Mouse (Mus musculus): ENCODE results near the gene Cd151. TPM values are rescaled to one million over a fixed set of nuclear protein-coding genes. Genes with fewer than 3 reads are reported as not detected.

The Cd151 gene
- polyA plus RNA-seq, 1 experiment: 99.7 TPM

DNA sequence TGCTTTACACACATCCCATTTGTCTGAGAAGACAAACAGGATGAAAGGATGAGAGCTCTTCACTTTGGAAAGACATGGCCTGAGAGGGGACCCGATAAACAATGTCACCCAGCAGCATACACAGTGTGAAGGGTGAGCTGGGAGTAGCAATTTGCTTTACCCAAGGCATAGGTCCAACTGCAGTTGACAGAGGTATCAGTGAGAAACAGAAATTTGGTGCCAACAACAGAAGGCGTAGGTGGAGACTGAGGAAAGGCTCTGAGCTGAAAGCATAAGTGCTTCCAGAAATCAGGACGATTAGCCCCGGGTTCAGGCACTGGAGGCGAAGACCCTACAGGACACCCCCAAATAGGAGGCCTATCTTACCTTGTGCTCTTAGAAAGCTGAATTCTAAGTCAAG is 43.0 kb downstream of the Cd151 start:
- DNase-seq (ENCODE audit: low read depth): no peak
- no peak for TF ChIP-seq POLR2A (IDR thresholded peaks at IDR 0.05; ENCODE audit: borderline replicate concordance, extremely low read depth, insufficient read depth, insufficient read length, poor library complexity, severe bottlenecking)
- TF ChIP-seq CTCF (IDR thresholded peaks at IDR 0.05; ENCODE audit: borderline replicate concordance, extremely low read depth, insufficient read depth, insufficient read length): no peak

DNA sequence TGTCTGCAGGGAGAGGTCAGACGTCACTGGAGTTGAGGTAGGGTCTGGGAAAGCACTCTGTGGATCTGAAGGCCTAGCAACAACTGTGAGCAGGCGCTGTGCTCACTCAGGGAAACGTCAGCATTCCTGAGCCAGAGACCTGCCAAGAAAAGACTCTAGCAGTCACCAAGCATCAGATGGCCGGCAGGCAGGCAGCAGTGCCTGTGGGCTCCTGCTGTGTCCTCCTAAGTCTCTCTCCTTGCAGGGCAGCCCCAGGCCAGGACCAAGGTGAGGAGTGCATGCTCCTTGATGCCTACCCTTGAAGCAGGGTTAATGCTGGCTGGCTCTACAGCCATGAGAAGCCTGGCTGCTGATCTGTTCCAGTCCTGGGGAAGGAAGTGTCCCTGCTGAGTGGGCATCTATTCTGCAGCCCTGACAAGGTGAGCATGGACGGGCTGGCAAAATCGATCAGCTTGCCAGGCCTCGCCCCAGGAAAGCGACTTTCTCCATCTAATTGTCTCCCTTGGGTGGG is 43.5 kb downstream of the Cd151 start:
- TF ChIP-seq CTCF (IDR thresholded peaks at IDR 0.05; ENCODE audit: borderline replicate concordance, extremely low read depth, insufficient read depth, insufficient read length) (no peak), POLR2A (IDR thresholded peaks at IDR 0.05; ENCODE audit: borderline replicate concordance, extremely low read depth, insufficient read depth, insufficient read length, poor library complexity, severe bottlenecking) (no peak)
- no peak for DNase-seq (ENCODE audit: low read depth)

DNA sequence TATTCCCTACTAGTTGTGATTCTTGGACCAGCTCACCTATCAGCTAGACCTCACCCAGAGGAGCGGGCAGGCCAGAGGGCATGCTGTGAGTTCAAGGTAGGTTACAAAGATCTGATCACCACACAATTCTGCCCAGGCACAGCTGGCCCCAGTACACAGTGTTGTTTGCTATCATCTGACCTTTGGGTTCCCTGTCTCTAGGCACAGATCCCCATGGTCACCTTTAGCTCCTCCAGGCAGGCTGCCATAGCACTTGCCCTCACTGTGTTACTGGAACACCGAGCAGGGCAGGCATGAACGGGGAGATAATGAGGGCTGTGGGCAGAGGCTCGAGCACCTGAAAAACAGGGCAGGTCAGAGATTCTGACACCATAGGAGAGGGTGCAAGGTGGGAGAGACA is 50.4 kb downstream of the Cd151 start:
- TF ChIP-seq CTCF (IDR thresholded peaks at IDR 0.05; ENCODE audit: borderline replicate concordance, extremely low read depth, insufficient read depth, insufficient read length) (no peak), POLR2A (IDR thresholded peaks at IDR 0.05; ENCODE audit: borderline replicate concordance, extremely low read depth, insufficient read depth, insufficient read length, poor library complexity, severe bottlenecking) (no peak)
- DNase-seq (ENCODE audit: low read depth): no peak

DNA sequence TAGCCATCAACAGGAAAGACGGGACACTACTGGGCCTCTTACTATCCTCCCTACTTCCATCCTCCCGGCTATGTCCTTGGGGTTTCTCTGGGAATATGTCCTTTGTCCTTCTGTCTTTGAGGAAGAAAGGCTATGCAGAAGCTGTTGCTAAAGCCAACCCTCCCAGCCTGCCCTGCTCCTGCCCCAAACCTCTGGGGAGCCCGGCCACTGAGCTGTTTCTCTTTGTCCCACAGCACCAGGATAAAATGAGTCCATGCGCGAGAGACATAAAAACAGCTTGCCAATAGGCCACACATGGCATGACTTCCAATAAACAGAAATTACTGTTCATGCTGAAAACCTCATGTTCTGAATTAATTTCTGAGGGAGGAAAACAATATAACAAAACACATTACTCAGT is 51.1 kb downstream of the Cd151 start:
- TF ChIP-seq POLR2A (IDR thresholded peaks at IDR 0.05; ENCODE audit: borderline replicate concordance, extremely low read depth, insufficient read depth, insufficient read length, poor library complexity, severe bottlenecking) (no peak), CTCF (IDR thresholded peaks at IDR 0.05; ENCODE audit: borderline replicate concordance, extremely low read depth, insufficient read depth, insufficient read length) (no peak)
- no peak for DNase-seq (ENCODE audit: low read depth)

DNA sequence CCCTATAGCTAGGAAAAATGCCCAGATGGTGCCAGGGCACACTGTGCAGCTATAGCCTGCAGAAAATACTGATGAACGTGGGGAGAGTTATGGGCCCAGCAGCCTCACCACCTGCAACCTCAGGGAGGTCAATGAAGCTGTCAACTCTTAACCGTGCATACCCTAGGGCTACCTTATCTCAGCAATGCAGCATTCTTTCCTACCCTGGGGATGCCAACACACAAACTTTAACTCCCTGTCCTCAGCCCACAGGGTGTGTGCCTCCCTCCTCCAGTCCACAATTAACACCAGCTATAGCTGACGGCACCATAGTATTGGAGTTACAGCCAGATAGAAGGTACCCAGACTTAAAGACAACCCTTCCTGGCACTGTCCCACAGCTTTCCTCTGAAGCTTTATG is 51.7 kb downstream of the Cd151 start:
- TF ChIP-seq POLR2A (IDR thresholded peaks at IDR 0.05; ENCODE audit: borderline replicate concordance, extremely low read depth, insufficient read depth, insufficient read length, poor library complexity, severe bottlenecking): no peak
- no peak for TF ChIP-seq CTCF (IDR thresholded peaks at IDR 0.05; ENCODE audit: borderline replicate concordance, extremely low read depth, insufficient read depth, insufficient read length)
- no peak for DNase-seq (ENCODE audit: low read depth)

DNA sequence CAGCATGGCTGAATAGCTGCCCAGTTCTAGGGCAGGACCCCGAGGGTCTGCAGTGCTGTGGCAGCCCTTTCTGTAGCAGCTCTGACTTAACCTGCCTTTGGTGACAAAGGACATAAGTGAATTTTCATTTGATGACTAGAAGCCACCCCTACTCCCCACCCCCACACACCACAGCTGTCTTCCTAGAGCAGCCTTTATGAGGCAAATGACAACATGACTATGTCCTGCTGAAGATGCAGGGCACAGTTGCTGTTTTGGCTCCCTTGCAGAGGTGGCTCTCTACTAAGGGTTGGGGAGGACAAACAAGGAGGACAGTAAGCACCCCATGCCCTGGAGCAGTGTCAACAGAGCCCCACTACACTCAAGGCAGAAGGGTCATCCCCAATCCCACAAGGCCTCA is 52.6 kb downstream of the Cd151 start:
- no peak for DNase-seq (ENCODE audit: low read depth)
- TF ChIP-seq CTCF (IDR thresholded peaks at IDR 0.05; ENCODE audit: borderline replicate concordance, extremely low read depth, insufficient read depth, insufficient read length) (no peak), POLR2A (IDR thresholded peaks at IDR 0.05; ENCODE audit: borderline replicate concordance, extremely low read depth, insufficient read depth, insufficient read length, poor library complexity, severe bottlenecking) (no peak)

Other genes with a start within 250 kb of the Cd151 start
- gene Phrf1, start 238.6 kb upstream of the Cd151 start, polyA plus RNA-seq (2012; rRNA removed): 19.9 and 47.1 TPM in 2 replicates
- 1.3 and 1.6 TPM in 2 replicates for gene Irf7, start 200.9 kb upstream of the Cd151 start, polyA plus RNA-seq (2012; rRNA removed)
- 0.04 and 0.06 TPM in 2 replicates for gene Cdhr5, start 190.6 kb upstream of the Cd151 start, polyA plus RNA-seq (2012; rRNA removed)
- 2.4 and 3.8 TPM in 2 replicates for gene Sct, start 188.3 kb upstream of the Cd151 start, polyA plus RNA-seq (2012; rRNA removed)
- 1.2 and 1.4 TPM in 2 replicates for gene Drd4, start 175.4 kb upstream of the Cd151 start, polyA plus RNA-seq (2012; rRNA removed)
- 43.3 and 82.1 TPM in 2 replicates for gene Deaf1, start 139.7 kb upstream of the Cd151 start, polyA plus RNA-seq (2012; rRNA removed)
- gene Tmem80, start 139.7 kb upstream of the Cd151 start, polyA plus RNA-seq (2012; rRNA removed): 62.2 and 84.7 TPM in 2 replicates
- gene Eps8l2, start 128.5 kb upstream of the Cd151 start, polyA plus RNA-seq (2012; rRNA removed): 1.5 and 1.6 TPM in 2 replicates
- gene Taldo1, start 75.2 kb upstream of the Cd151 start, polyA plus RNA-seq (2012; rRNA removed): 224 and 284 TPM in 2 replicates
- 70.9 and 84.3 TPM in 2 replicates for gene Gatd1, start 53.3 kb upstream of the Cd151 start, polyA plus RNA-seq (2012; rRNA removed)
- gene Cend1, start 37.9 kb upstream of the Cd151 start, polyA plus RNA-seq (2012; rRNA removed): 24.3 and 54.4 TPM in 2 replicates
- gene Slc25a22, start 29.5 kb upstream of the Cd151 start, polyA plus RNA-seq (2012; rRNA removed): 145 and 205 TPM in 2 replicates
- gene Pidd1, start 23.4 kb upstream of the Cd151 start, polyA plus RNA-seq (2012; rRNA removed): 16.0 and 23.9 TPM in 2 replicates
- 705 and 779 TPM in 2 replicates for gene Rplp2, start 20.0 kb upstream of the Cd151 start, polyA plus RNA-seq (2012; rRNA removed)
- gene Pnpla2, start 12.2 kb upstream of the Cd151 start, polyA plus RNA-seq (2012; rRNA removed): 19.3 and 19.8 TPM in 2 replicates
- gene Cracr2b, start 6.3 kb upstream of the Cd151 start, polyA plus RNA-seq (2012; rRNA removed): 5.1 and 5.4 TPM in 2 replicates
- gene Polr2l, start 7.7 kb downstream of the Cd151 start, polyA plus RNA-seq (2012; rRNA removed): 47.0 and 48.7 TPM in 2 replicates
- 43.8 and 44.2 TPM in 2 replicates for gene Tspan4, start 7.8 kb downstream of the Cd151 start, polyA plus RNA-seq (2012; rRNA removed)
- 29.4 and 34.8 TPM in 2 replicates for gene Chid1, start 72.5 kb downstream of the Cd151 start, polyA plus RNA-seq (2012; rRNA removed)
- gene Ap2a2, start 94.8 kb downstream of the Cd151 start, polyA plus RNA-seq (2012; rRNA removed): 35.1 and 70.7 TPM in 2 replicates
- gene Muc6, start 187.9 kb downstream of the Cd151 start, polyA plus RNA-seq (2012; rRNA removed): 0.01 and 0.05 TPM in 2 replicates
- 0.89 and 2.5 TPM in 2 replicates for gene Muc2, start 222.9 kb downstream of the Cd151 start, polyA plus RNA-seq (2012; rRNA removed)

Measured in brain, embryonic 14.5 days (tissue).